Mouse (Mus musculus) lung, postnatal 4 days (tissue): ENCODE data around the gene Rps13.
"Not testable (repeated sequence)": the region's sequence is repeated elsewhere in the genome, so short reads cannot be mapped to it uniquely, and the experiment has no call there.

Experiments
- DNase-seq, 2 experiments: peaks; one replicate each; pipeline ENCODE4 v3.0.0; 2021

Gene Rps13

DNA sequence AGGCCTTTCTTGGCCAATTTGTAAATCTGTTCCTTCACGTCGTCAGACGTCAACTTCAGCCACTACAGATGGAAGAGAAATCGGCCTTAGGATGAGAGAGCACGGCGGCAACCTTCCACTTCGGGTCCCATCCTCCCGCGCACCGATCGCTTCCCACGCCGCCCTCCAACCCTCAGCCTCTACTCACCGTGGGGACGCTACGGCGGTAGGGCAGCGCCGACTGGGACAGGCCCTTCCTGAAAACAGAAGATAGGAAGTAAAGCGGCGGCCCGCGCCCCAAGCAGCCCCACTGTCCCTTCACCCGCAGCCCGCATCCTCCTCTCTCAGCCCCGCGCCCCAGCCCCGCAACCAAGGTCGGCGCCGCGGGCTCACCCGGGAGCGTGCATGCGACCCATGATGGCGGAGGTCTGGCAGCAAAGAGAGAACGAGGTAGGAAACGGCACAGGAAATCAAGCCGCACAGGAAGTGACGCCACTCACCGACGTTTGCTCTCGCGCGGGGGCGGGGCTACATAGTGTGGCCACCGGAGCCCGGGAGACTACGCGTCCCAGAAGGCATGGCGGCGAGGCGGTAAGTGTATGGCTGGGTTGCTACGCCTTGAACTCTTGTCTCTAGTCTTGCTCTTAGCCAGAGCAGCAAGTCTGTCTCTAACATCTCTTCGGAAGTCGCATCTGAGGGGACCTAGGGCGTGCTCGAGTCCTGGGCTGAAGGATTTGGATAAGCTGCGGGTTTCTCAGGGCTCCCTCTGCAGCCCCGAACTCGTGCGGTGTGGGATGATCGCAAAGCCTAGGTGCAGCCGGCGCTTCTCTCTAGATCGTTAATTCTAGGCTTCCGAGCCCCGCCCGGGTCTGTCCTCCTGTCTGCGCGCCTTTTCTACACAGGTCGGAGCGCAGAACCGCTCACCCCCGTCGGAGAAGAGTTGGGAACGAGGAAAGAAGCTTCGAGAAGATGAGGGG is at the start of gene Rps13:
Gene Rps13, minus strand, starts transcription at position 483 of the 956 bp plus-strand sequence.
- peak; percentile 98 for DNase-seq

GRCm38 (mm10) chr7:116379181-116379580 is 45.2 kb upstream of the Rps13 start:
- not testable (repeated sequence) for DNase-seq

GRCm38 (mm10) chr7:116374284-116374683 is 40.3 kb upstream of the Rps13 start:
- no peak for DNase-seq

- peak; percentile 51 to 79 for DNase-seq
These were observed 2.2 kb upstream of the Rps13 start for GRCm38 (mm10) chr7:116336226-116336625.

DNA sequence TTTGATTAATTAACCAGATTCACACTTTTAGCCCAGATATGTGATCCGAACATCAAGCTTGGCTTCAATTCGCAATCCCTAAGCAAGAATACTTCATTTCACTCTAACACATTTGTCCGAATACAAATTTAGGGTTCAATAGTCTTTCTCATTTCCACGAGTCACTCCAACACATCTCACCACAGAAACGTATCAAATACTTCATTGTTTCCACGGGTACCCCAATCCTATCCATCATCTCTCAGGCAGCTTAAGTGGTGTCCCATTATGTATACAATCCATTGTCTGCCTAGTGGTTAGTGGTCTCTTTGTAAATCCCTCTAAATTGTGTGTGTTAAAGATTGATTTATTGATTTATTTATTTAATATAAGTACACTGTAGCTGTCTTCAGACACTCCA is 1.1 kb upstream of the Rps13 start:
- DNase-seq, result no peak

- DNase-seq, result no peak
These were observed 659 bp upstream of the Rps13 start for GRCm38 (mm10) chr7:116334669-116335038.

DNA sequence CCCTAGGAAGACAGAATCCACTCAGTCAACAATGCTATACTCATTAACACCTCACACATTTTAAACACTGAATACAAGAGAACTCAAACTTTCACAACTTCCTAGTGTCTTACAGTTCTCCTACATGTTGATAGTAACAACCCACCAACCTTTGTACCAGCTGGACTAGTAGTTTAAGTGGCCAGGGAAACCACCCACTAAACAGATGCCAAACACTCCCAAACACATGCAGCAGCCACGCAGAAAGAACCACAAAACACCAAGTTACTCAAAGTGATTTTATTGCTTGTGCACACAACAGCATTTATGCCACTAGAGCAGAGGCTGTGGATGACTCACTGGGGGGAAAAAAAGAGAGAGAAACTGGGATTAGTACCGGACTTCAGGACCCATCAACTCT is 2.7 kb downstream of the Rps13 start:
- DNase-seq, result no peak

DNA sequence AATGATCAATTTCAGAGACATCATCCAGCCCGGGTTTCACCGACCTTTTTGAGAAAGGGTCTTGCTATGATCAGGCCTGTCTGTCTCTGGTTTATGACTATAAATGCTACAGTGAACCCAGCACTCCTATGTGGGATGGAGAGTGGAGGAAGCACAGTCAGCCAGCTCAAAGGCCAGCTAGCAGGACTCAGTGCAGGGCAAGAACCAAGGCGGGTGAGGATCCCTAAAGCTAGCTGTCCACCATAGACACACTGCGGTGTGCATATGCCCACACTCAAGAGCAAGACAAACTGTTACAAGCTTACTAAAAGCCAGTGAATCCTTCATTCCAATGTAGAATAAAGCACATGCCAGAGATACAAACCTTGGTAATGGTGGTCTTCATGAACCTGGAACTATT is 4.1 kb downstream of the Rps13 start:
- DNase-seq, result no peak

GRCm38 (mm10) chr7:116328777-116329176 is 5.2 kb downstream of the Rps13 start:
- no peak for DNase-seq

- no peak for DNase-seq
These were observed 6.1 kb downstream of the Rps13 start for GRCm38 (mm10) chr7:116327901-116328300.

- DNase-seq, result peak; percentile 77 to 79
These were observed 10.5 kb downstream of the Rps13 start for GRCm38 (mm10) chr7:116323331-116323964.

DNA sequence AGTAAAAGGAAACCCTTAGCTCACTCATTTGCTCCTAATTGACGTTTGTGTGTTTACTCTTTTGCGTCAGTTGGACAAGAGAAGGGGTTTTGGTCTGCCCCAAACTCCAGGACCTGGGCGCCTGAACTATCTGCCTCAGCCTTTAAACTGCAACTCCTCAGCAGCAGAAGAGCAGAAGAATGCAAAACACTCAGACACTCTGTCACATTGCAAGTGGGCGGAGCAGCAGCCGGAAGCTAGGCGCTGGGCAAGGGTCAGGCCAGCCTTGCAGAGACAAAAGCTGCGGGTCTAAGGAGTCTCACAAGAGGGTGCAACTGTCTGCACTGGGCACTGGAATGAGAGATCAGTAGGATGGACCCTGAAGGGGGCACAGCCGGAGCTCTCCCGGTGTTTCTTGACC is 24.5 kb downstream of the Rps13 start:
- DNase-seq, result peak; percentile 36 to 64

- DNase-seq, result peak; percentile 18 to 34
These were observed 25.4 kb downstream of the Rps13 start for GRCm38 (mm10) chr7:116308632-116308991.

- peak; percentile 49 to 63 for DNase-seq
These were observed 25.9 kb downstream of the Rps13 start, which contains the start of gene Plekha7 for GRCm38 (mm10) chr7:116307871-116308631. TSS of gene Plekha7 (minus strand) at chr7:116308376.

DNA sequence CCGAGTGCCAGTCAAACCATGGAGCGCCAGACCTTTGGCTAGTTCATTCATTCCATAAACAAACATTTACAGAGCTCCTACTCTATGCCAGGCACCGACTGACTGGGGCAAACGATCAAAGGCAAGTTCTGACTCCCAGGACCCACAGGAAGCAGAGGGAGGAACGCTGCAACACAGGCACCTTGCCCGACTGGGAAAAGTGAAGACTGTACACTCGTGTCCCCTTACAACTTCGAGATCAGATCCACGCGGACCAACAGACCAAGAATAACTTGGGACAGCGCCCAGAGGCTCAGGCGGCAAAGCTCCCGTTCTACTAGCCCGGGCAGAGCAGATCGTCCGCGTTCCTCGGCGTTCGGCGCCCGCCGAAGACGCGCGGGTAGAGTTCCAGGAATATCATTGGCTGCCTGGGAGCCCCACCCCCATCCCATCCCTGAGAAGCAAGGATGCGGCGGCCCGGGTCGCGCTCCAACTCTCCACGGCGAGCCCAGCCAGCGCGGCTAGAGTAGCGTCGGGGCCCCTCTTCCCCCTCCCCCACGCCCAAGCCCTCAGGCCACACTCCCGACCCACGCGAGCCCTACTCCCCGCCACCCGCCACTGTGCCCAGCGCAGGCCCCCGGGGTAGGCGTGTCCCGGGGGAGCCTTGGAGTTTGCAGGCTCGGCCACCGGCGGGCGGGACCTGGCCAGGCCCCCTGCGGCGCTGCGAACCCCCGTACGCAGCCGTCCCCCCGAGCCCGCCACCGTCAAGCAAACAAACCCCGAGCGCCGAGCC is 26.7 kb downstream of the Rps13 start:
- DNase-seq, result peak; percentile 77

- no peak for DNase-seq
These were observed 27.4 kb downstream of the Rps13 start for GRCm38 (mm10) chr7:116306601-116307000.

DNA sequence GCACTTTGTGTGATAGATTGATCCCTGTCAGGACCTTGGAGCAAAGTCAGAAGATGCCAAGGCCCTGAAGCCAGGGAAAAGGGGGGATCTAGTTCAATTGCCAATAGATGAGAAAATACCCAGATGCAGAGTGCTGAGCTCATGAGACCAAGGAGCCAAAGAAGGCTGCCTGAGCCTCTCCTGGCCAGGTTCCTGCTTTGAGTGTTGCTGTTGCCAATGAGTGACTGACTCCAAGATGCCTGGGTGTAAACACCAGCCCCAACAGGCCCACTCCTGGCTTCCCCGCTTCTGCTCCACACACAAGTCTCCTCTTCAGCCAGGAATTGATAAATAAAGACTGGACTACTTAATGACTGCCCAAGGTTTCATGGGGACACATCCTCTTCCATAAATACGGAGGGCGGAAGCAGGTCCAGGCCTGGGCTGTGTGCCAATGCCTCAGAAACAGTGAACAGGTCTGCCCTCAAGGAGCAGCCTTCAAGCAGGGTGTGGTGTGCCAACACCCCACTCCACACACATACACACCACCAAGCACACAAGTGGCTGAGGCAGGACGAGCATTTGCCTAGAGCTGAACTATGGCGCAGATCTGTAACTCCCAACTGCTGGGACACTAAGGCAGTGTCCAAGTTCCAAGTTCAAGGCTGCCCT is 32.2 kb downstream of the Rps13 start:
- DNase-seq, result no peak

DNA sequence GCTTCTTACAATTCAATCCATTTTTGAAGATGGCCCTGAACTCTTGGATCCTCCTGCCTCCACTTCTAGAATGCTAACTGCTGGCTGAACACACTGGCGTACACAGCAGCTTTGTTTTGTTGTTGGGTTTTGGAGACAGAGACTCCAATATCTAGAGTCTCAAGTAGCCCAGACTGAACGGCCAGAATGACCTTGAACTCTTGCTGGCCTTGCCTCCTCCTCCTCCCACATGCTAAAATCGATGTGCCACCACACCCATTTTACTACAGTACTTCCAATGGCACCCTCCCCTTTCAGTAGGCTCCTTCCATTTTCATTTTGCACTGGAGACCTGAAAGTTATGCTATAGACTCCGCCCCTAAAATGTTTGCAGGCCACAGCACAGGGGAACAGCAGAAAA is 32.9 kb downstream of the Rps13 start:
- no peak for DNase-seq

- no peak for DNase-seq
These were observed 35.1 kb downstream of the Rps13 start for GRCm38 (mm10) chr7:116298851-116299250.

DNA sequence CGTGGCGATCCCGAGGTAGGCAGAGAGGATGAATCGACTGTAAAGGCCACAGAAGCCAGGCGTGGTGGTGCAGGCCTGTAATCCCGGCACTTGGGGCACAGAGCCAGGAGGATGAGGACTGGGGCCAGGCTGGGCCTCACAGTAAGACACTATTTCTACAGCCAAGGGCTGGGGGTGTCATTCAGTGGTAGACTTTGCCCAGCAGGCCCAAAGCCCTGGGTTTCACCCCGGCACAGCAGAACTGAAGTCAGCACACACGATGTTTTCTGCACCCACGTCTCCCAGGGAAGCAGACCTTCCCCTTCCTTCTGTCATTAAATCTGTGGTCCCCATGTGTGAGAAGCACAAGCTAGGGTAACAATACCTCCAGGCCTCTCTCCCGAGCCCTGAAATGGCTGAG is 35.6 kb downstream of the Rps13 start:
- DNase-seq, result no peak

DNA sequence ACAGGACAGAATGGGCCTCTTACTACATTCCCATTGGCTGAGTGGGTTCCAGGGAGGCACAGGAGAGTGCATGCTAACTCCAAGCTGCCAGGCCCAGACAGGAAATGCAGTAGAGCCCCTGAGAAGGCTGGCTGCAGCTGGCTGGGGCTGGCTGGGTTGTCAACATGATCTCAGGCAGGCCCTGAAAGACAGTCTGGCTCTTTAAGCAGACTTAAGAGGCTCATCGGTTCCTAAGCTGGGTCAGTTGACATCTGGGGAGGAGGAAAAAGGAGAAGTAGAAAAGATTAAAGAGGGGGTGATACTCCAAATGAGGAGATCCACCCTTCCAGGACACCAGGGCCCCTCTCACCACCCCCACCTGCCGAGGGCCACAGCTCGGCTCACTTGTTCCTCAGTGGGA is 39.0 kb downstream of the Rps13 start:
- DNase-seq, result no peak

DNA sequence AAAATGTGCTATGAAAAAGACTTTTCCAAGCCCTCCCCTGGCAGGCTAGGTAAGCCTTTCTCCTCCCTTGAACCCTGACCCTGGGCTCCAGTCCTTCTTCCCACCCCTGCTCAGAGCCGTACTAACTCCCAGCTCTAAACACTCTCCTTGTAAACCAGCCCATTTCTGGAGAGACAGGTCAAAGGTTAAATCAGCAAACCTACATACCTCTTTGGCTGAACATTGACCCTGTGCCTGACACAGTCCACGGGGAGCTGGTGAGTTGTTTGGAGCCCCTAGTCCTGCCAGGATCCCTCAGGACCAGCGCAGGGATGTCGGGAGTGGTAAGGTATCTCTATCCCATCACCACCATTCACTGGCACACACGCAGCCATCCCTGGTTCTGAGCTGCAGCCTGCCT is 41.6 kb downstream of the Rps13 start:
- DNase-seq, result no peak
